Mouse (Mus musculus) bone marrow macrophage, adult 2 months (primary cell): ENCODE measurements around the gene Zfp846.

ENCODE experiments used
- CTCF ChIP-seq: IDR thresholded peaks from 2 replicates; pipeline ENCODE4 v1.5.1; 2012; ENCODE audit warnings: low read depth, mild to moderate bottlenecking, low read length, moderate library complexity
- POLR2A ChIP-seq: IDR thresholded peaks from 2 replicates; pipeline ENCODE4 v1.6.1; 2012; ENCODE audit warnings: mild to moderate bottlenecking, low read depth, low read length, borderline replicate concordance

DNA sequence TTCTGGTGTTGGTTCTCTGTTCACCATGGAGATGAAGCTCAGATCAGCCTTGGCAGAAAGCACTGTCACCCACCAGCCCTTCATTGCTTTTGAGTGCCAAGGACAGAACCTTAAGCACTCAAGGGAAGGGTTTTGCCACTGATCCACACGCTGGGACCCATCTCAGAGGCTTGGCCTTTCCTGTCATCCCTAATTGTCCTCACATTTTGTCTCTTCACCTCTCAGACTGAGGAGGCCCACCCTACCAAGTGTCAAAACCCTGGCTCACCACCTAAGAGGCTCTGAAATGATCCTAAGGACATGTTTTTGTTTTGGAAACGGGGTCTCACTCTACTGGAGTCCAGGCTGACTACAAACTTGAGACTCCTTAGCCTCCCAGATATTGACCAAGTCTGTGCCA lies 55.7 kb downstream of the Zfp846 start:
- TF ChIP-seq POLR2A (no peak), CTCF (no peak)
